Mouse (Mus musculus): Measurements from ENCODE around the gene Nsd1.
A peak's percentile ranks its signal among the peaks of the same experiment; 100 is the strongest.
"Not testable (repeated sequence)": the region's sequence is repeated elsewhere in the genome, so short reads cannot be mapped to it uniquely, and the experiment has no call there.

The Nsd1 gene

DNA sequence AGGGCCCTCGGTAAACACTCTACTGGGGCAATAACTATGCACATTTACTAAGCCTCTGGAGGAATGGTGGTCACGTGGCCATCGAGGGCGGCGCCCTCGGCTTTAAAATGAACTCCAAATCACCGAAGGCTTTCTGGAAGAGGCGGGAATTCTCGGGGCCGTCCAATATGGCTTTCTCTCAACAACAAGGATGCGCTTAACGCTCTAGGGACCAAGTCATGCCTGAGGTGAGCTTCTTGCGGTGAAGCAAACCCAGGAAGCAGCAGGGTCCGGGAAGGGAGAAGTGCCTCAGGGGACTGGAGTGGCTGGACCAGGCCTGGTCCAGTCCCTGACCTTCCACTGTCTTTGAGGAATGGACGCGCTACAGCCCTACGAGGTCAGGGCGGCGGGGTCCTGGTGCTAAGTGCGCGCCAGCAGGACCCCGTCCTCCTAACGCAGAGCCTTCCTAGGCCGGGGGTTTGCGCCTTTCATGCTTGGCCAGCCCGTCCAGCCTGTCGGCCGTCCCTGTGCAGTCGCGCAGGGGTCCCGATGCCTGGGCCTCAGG, at the start of gene Nsd1:
Nsd1 (plus strand) TSS at position 134 of the 544 bp plus-strand sequence.
- DNase-seq (ENCODE audit: low spot score in 2 of 2), result no peak

GRCm38 (mm10) chr13:55162365-55162764, 47.2 kb upstream of the Nsd1 start:
- DNase-seq (ENCODE audit: low spot score in 2 of 2), result no peak

DNA sequence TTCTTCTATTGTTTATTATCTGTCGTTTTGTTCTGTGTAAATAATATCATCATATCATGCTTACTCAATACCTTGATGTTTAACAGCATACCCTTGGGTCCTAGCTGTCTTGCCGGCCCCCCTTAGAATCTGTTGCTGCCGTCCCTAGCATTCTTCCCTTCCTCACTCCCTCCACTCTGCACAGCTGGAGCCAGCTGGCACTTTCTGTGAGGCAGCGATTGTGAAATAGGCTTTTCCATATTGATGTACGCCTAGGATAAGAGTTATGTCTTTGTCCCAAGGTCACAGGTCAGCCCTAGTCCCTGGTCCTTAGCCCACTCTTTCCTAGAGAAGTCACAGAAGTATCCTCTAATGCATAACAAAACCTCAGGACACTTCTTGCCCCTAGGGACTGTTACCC, 46.0 kb upstream of the Nsd1 start:
- no peak for DNase-seq (ENCODE audit: low spot score in 2 of 2)

DNA sequence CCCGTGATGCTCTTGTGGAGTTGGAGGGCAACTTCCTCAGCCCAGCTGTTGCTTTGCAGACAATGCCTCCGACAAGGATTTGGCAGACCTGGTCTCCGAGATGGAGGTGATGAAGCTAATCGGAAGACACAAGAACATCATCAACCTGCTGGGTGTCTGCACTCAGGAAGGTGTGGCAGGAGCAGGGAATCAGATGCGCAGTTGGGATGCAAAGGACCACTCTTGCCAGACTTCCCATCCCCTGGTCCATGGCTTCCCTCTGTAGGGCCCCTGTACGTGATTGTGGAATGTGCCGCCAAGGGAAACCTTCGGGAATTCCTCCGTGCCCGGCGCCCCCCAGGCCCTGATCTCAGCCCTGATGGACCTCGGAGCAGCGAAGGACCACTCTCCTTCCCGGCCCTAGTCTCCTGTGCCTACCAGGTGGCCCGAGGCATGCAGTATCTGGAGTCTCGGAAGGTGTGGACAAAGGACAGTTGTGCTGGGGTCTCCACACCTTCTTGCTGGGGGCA, 43.7 kb upstream of the Nsd1 start:
- no peak for DNase-seq (ENCODE audit: low spot score in 2 of 2)

DNA sequence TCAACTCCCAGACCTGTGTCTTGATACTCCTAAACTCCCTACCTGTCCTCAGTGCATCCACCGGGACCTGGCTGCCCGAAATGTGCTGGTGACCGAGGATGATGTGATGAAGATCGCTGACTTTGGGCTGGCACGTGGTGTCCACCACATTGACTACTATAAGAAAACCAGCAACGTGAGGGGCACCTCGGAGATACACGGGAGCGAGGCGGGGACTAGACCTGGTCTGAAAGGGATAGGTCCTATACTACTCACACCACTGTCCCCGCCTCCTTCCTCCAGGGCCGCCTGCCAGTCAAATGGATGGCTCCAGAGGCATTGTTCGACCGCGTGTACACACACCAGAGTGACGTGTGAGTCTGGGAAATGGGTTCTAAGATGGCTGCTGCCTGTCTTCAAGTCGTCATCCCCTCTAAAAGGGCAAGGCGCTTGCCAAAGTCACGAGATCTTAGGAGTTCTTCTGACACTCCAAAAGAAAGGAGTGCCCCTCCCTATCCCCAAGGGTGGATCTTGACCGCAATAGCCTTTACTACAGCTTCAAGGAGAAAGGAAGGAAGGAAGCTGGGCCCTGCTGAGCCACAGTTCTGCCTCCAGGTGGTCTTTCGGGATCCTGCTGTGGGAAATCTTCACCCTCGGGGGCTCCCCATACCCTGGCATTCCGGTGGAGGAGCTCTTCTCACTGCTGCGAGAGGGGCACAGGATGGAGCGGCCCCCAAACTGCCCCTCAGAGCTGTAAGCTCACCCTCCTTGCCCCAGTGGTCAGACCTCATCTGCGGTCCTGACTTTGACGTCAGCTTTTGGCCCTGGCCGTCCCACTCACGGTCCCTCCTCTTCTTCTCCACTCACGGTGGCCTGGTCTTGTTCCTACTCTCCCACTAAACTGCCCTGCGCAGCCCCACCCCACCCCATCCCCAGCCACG, 42.5 kb upstream of the Nsd1 start:
- DNase-seq (ENCODE audit: low spot score in 2 of 2), result no peak

GRCm38 (mm10) chr13:55167798-55168197, 41.8 kb upstream of the Nsd1 start:
- no peak for DNase-seq (ENCODE audit: low spot score in 2 of 2)

- DNase-seq (ENCODE audit: low spot score in 2 of 2), result no peak
These were observed 41.3 kb upstream of the Nsd1 start for GRCm38 (mm10) chr13:55168255-55168654.

DNA sequence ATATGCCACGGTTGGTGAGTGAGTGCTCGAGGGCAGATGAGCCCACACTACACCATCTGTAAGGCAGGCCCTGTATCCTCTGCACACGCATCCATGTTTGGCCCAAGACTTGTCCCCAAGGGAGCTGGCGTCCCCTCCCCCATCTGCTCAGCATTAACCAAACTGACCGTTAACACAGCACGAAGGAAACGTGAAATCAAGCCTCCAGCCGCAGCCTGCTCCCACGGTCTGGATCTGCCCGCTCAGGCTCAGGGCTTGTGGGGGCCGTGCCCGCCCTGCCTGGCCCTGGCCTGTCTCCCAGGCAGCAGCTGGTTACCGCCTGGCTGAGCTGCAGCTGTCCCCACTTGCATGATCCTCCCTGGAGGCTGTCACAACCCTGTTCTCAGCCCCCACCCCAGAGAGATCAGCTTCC, 40.6 kb upstream of the Nsd1 start:
- no peak for DNase-seq (ENCODE audit: low spot score in 2 of 2)

DNA sequence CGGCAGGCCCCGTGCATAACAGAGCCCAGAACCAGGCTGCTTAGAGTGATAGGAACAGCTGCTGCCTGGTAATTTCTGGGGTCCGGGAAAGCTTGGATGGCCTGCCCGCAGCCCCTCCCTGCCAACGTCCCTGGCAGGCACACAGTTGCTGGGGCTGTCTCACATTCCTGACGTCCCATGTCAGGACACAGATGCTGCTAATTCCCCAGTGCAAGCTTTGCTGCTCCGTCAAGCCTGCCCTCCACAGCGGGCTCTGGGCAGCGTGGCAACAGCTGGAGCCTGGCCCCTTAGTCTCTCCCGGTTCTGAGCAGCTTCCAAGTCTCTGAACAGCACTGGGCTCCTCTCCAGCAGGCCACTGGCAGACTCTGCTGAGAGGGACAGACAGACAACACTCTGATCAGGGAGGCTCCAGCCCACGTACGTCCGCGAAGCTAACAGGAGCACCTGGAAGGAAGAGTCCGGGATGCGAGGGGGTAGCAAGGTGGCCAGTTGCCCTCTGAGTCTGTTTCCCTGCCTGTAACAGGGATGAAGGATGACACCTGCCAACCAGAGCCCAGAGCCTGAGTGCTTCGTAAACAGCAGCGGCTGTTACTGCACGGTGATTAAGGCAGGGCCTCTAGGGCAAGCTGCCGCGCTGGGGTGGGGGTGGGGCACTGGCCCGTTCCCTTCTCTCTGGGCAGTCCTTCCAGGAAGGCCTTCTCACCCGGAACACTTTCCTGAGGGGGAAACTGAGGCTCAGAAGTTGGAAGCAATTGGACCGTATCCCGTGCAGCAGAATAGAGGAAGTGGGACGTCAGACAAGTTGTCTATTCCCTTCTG, 37.9 kb upstream of the Nsd1 start:
- no peak for DNase-seq (ENCODE audit: low spot score in 2 of 2)

DNA sequence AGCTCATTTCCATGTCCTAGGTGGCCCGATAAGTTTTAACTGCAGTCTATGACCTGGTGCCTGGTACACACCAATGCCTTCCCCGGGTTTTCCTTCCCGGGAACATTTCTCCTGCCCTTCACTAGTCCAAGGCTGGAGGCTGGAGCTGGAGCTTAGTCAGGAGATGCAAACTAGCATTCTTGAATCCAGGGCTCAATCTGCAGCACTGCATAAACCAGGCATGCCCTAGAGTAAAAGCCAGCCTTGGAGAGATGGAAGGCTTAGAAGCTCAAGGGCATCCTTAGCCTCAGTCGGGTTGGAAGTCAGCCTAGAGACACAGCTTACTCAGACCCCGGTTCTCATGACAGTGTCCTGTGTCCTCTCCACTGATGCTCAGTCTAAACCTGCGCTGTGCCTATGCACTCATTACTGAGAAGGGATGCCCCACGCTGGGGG, 37.2 kb upstream of the Nsd1 start:
- DNase-seq (ENCODE audit: low spot score in 2 of 2), result no peak

GRCm38 (mm10) chr13:55174347-55174746, 35.2 kb upstream of the Nsd1 start:
- DNase-seq (ENCODE audit: low spot score in 2 of 2), result no peak

DNA sequence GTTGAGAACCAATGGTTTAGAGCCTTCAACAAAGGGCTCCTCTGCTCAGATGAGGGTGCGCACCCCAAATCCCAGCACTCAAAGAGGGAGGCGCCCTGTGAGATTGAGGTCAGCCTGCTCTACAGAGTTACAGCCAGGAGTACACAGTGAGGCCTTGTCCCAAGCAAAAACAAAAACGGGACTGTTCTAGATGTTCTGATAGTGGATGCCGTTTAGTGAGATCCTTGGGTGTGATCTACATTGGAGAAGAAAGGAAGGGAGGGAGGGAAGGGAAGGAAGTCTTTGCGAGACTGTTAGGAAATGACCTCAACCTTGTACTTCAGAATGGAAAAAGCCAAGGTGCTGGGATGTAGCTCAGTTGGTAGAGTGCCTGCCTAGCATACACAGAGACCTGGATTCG, 33.3 kb upstream of the Nsd1 start:
- no peak for DNase-seq (ENCODE audit: low spot score in 2 of 2)

- DNase-seq (ENCODE audit: low spot score in 2 of 2), result no peak
These were observed 31.6 kb upstream of the Nsd1 start for GRCm38 (mm10) chr13:55177903-55178496.

DNA sequence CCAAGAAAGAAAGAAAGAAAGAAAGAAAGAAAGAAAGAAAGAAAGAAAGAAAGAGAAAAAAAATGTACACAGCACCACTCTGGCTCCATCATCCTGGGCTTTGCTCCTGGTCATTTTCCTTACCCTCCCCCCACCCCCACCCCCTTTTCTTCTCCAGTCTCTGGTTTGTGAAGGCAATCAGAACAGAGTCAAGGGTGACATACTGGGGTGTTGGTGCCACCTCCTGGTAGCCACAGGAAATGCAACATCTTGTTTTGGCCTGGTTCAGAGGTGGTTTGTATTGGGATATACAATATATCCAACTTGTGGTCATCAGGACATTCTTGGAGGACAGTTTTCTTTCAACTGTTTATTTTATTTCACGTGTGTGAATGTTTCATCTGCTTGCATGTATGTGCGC, 31.0 kb upstream of the Nsd1 start:
- peak; percentile 32 to 63 for DNase-seq (ENCODE audit: low spot score in 2 of 2)

DNA sequence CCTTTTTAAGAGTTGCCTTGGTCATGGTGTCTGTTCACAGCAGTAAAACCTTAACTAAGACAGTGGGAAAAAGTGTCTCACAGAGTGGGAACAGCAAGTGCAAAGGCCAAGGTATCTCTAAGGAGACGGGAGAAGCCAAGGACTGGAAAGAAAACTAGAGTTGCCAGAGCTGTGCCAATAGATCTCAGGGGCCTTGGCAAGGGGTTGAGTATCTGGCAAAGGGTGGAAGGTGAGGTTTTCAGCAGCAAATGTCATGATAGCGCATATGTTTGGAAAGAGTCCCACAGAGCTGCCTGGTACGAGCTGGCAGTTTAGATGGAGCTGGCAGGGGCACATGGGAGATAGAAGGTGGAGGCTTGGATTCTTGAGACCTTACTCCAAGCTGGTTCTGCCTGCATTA, 30.0 kb upstream of the Nsd1 start:
- no peak for DNase-seq (ENCODE audit: low spot score in 2 of 2)

GRCm38 (mm10) chr13:55181786-55182172, 27.8 kb upstream of the Nsd1 start:
- no peak for DNase-seq (ENCODE audit: low spot score in 2 of 2)

GRCm38 (mm10) chr13:55182173-55182894, 27.2 kb upstream of the Nsd1 start:
- peak; percentile 29 to 31 for DNase-seq (ENCODE audit: low spot score in 2 of 2)

- no peak for DNase-seq (ENCODE audit: low spot score in 2 of 2)
These were observed 26.2 kb upstream of the Nsd1 start for GRCm38 (mm10) chr13:55183382-55183781.

- DNase-seq (ENCODE audit: low spot score in 2 of 2), result not testable (repeated sequence)
These were observed 22.5 kb upstream of the Nsd1 start for GRCm38 (mm10) chr13:55187062-55187461.

DNA sequence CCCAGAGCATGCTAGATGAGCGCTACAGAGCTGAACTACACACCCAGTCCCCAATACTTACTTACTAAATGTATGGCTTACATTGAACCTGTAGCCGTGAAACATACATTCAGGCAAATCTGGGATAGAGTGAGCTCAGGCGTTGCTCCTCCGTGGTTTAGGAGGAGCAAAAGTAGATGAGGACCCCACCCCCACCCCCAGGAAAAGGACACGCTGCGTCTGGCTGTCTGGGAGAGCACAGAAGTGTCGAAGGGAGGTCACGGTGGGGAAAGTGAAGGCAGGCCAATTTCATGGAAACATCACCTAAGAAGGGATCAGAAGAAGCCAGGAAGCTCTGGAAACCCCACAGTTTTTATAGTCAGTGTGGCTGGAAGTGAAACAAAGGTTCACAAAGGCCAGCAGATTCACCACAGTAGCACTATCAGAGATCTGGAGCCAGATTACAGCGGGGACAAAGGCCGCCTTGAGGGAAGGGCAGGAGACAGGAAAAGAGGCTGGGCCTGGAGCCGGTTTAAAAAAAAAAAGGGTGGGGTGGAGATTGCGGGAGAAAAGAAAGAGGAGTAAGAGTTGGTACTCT, 20.0 kb upstream of the Nsd1 start:
- DNase-seq (ENCODE audit: low spot score in 2 of 2), result no peak
